Comparison of ENCODE assay signal across 25 mouse cellular contexts in the genomic region with DNA sequence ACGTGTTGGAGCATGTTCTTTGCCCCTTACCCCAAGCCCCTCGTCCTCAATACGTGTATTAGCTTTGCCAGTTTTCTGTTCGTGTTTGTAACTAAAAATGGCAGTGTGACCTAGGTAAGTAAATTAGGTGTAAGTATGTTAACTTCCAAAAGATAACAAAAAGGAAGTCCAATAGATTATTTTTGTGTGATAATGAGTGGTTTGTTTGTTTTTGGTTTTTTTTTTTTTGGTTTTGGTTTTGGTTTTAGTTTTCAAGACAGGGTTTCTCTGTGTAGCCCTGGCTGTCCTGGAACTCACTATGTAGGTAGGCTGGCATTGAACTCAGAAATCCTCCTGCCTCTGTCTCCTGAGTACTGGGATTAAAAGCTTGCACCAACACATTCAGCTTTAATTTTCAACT. TPM values are rescaled to one million over a fixed set of nuclear protein-coding genes. Genes with fewer than 3 reads are reported as not detected.
"Had no signal": no experiment of that assay in that cellular context is flagged by ENCODE, and none has a peak within 500 bp of the region (broad histone marks: within the 10 kb centered on the region; RNA-seq: fewer than 3 reads in every experiment).

No protein-coding gene starts in this region.

- H3K27me3 ChIP-seq: neural tube, embryonic 12.5 days; stomach, embryonic 15.5 days had no signal

- H3K36me3 ChIP-seq: midbrain, embryonic 10.5 days; midbrain, embryonic 12.5 days; neural tube, embryonic 12.5 days; stomach, embryonic 15.5 days had no signal

- DNase-seq: lung, adult 18-20 months; lung, embryonic 14.5 days; lung, postnatal 10 days; midbrain, embryonic 14.5 days; right cerebral cortex, postnatal 14 days; thymus, adult 2 months; thymus, postnatal 25 days; thymus, postnatal 4 days had no signal

- H3K4me1 ChIP-seq: stomach, embryonic 15.5 days had no signal

- ATAC-seq: midbrain, embryonic 16.5 days had no signal

- H3K27ac ChIP-seq: liver, embryonic 14.5 days; macrophage; midbrain, embryonic 10.5 days; midbrain, embryonic 12.5 days; neural tube, embryonic 12.5 days; stomach, embryonic 15.5 days; stomach, postnatal 0 days had no signal

- H3K4me3 ChIP-seq: midbrain, embryonic 10.5 days; midbrain, embryonic 12.5 days; neural tube, embryonic 12.5 days; stomach, embryonic 15.5 days had no signal

- H3K4me2 ChIP-seq: lung, embryonic 14.5 days; midbrain, embryonic 12.5 days; neural tube, embryonic 12.5 days; stomach, embryonic 15.5 days had no signal

- H3K9ac ChIP-seq: liver, embryonic 14.5 days; lung, embryonic 14.5 days; midbrain, embryonic 12.5 days; neural tube, embryonic 12.5 days; stomach, embryonic 15.5 days had no signal

- H3K9me3 ChIP-seq: midbrain, embryonic 10.5 days; midbrain, embryonic 12.5 days; neural tube, embryonic 12.5 days; stomach, embryonic 15.5 days had no signal

RNA-seq across cellular contexts. Expression of a gene that starts 2.8 kb away (rescaled TPM):
- total RNA-seq: megakaryocyte-erythroid progenitor cell, adult 5-6 weeks had no signal
- polyA plus RNA-seq: macrophage had no signal

RNA-seq across cellular contexts. Expression of a gene that starts 51.1 kb away (rescaled TPM):
- total RNA-seq: megakaryocyte, adult 5-6 weeks; megakaryocyte-erythroid progenitor cell, adult 5-6 weeks; neutrophil, adult 5-6 weeks had no signal
- polyA plus RNA-seq: liver, embryonic 14.5 days; liver, embryonic 16.5 days; lung, embryonic 14.5 days; lung, embryonic 16.5 days; macrophage; midbrain, embryonic 10.5 days; midbrain, embryonic 12.5 days; midbrain, embryonic 14.5 days; midbrain, embryonic 16.5 days; neural tube, embryonic 12.5 days; neural tube, embryonic 14.5 days; spleen, adult 2 months; stomach, embryonic 15.5 days; stomach, postnatal 0 days; testis, adult 2 months; thymus, adult 2 months; urinary bladder, adult 2 months had no signal
